Mouse (Mus musculus): ENCODE measurements around the gene Smim11. TPM values are rescaled to one million over a fixed set of nuclear protein-coding genes. Genes with fewer than 3 reads are reported as not detected.

Smim11 gene
- polyA plus RNA-seq, 1 experiment from 2014 or later: 101 TPM

GRCm38 (mm10) chr16:92345177-92345576 is 44.1 kb downstream of the Smim11 start:
- H3K4me3 ChIP-seq: no peak overlapping the region
- 13% methylated on average over 11 of the region's 11 CpGs for WGBS
- no peaks in the 10 kb centered on the region for H3K36me3 ChIP-seq
- no peaks in the 10 kb centered on the region for H3K9me3 ChIP-seq
- no peaks in the 10 kb centered on the region for H3K27me3 ChIP-seq (replicated peaks)
- H3K4me1 ChIP-seq: peaks cover 59% of the 10 kb centered on the region
- peak; percentile 59 for ATAC-seq (ENCODE audit: extremely low read depth, insufficient number of reproducible peaks, low FRiP score, low TSS enrichment)
- peak overlapping the region; percentile 58; the same call in 1 of the 2 replicates for H3K9ac ChIP-seq
- peak overlapping the region; percentile 98 for H3K27ac ChIP-seq (replicated peaks)
- no peak overlapping the region for H3K4me2 ChIP-seq

- peak; percentile 55; the same call in 1 of the 2 replicates for ATAC-seq (ENCODE audit: extremely low read depth, insufficient number of reproducible peaks, low FRiP score, low TSS enrichment)
- no peaks in the 10 kb centered on the region for H3K9me3 ChIP-seq
- H3K9ac ChIP-seq: peak overlapping the region; percentile 71
- H3K4me2 ChIP-seq: peak overlapping the region; percentile 50
- H3K4me3 ChIP-seq: 0 out of 2 replicates have a peak overlapping the region, but pooled peaks have one; percentile 14
- 38% methylated on average over 13 of the region's 13 CpGs for WGBS
- no peaks in the 10 kb centered on the region for H3K36me3 ChIP-seq
- peaks cover 52% of the 10 kb centered on the region for H3K4me1 ChIP-seq
- H3K27me3 ChIP-seq (replicated peaks): no peaks in the 10 kb centered on the region
- H3K27ac ChIP-seq (replicated peaks): peak overlapping the region; percentile 98
Observed at GRCm38 (mm10) chr16:92346297-92346916, 45.3 kb downstream of the Smim11 start.

- 71% methylated on average over 12 of the region's 12 CpGs for WGBS
Observed at GRCm38 (mm10) chr16:92348941-92349340, 47.9 kb downstream of the Smim11 start.

GRCm38 (mm10) chr16:92353295-92353694 is 52.2 kb downstream of the Smim11 start:
- Histone ChIP-seq H3K9ac (no peak overlapping the region), H3K4me2 (no peak overlapping the region), H3K36me3 (no peaks in the 10 kb centered on the region; the same call in 1 of the 2 replicates), H3K9me3 (no peaks in the 10 kb centered on the region), H3K27me3 (replicated peaks) (0 out of 2 replicates have a peak, but pooled peaks cover 5% of the 10 kb centered on the region), H3K4me1 (peaks cover 56% of the 10 kb centered on the region), H3K27ac (replicated peaks) (no peak overlapping the region), H3K4me3 (no peak overlapping the region)
- ATAC-seq (ENCODE audit: extremely low read depth, insufficient number of reproducible peaks, low FRiP score, low TSS enrichment): no peak
- WGBS: 86% methylated on average over 12 of the region's 12 CpGs

More at GRCm38 (mm10) chr16:92348941-92349340, 47.9 kb downstream of the Smim11 start:
- no peak overlapping the region for H3K4me2 ChIP-seq
- H3K4me3 ChIP-seq: no peak overlapping the region
- H3K27me3 ChIP-seq (replicated peaks): no peaks in the 10 kb centered on the region
- H3K27ac ChIP-seq (replicated peaks): 0 out of 2 replicates have a peak overlapping the region, but pooled peaks have one; percentile 8
- no peak for ATAC-seq (ENCODE audit: extremely low read depth, insufficient number of reproducible peaks, low FRiP score, low TSS enrichment)
- no peak overlapping the region for H3K9ac ChIP-seq
- H3K36me3 ChIP-seq: no peaks in the 10 kb centered on the region; the same call in 1 of the 2 replicates
- no peaks in the 10 kb centered on the region for H3K9me3 ChIP-seq
- H3K4me1 ChIP-seq: peaks cover 47% of the 10 kb centered on the region

GRCm38 (mm10) chr16:92353897-92354296 is 52.8 kb downstream of the Smim11 start:
- Histone ChIP-seq H3K9me3 (no peaks in the 10 kb centered on the region), H3K27ac (replicated peaks) (no peak overlapping the region), H3K4me1 (peaks cover 57% of the 10 kb centered on the region), H3K4me3 (no peak overlapping the region), H3K27me3 (replicated peaks) (peaks cover 5% of the 10 kb centered on the region; the same call in 1 of the 2 replicates), H3K9ac (no peak overlapping the region), H3K4me2 (no peak overlapping the region), H3K36me3 (no peaks in the 10 kb centered on the region; the same call in 1 of the 2 replicates)
- ATAC-seq (ENCODE audit: extremely low read depth, insufficient number of reproducible peaks, low FRiP score, low TSS enrichment): no peak
- WGBS: 86% methylated on average over 2 of the region's 2 CpGs

GRCm38 (mm10) chr16:92355366-92355765 is 54.3 kb downstream of the Smim11 start:
- ATAC-seq (ENCODE audit: extremely low read depth, insufficient number of reproducible peaks, low FRiP score, low TSS enrichment): no peak
- H3K4me1 ChIP-seq: peaks cover 55% of the 10 kb centered on the region
- no peak overlapping the region for H3K4me3 ChIP-seq
- H3K27me3 ChIP-seq (replicated peaks): peaks cover 5% of the 10 kb centered on the region; the same call in 1 of the 2 replicates
- 68% methylated on average over 5 of the region's 5 CpGs for WGBS
- H3K9ac ChIP-seq: peak overlapping the region; percentile 69
- no peaks in the 10 kb centered on the region for H3K9me3 ChIP-seq
- H3K27ac ChIP-seq (replicated peaks): peak overlapping the region; percentile 87
- no peaks in the 10 kb centered on the region; the same call in 1 of the 2 replicates for H3K36me3 ChIP-seq
- peak overlapping the region; percentile 63; the same call in 1 of the 2 replicates for H3K4me2 ChIP-seq

GRCm38 (mm10) chr16:92355982-92356381 is 54.9 kb downstream of the Smim11 start:
- Histone ChIP-seq H3K27ac (replicated peaks) (peak overlapping the region; percentile 87), H3K4me3 (no peak overlapping the region), H3K9ac (peak overlapping the region; percentile 69), H3K9me3 (no peaks in the 10 kb centered on the region), H3K36me3 (no peaks in the 10 kb centered on the region; the same call in 1 of the 2 replicates), H3K4me1 (peaks cover 51% of the 10 kb centered on the region), H3K27me3 (replicated peaks) (peaks cover 5% of the 10 kb centered on the region; the same call in 1 of the 2 replicates), H3K4me2 (peak overlapping the region; percentile 63)
- peak; percentile 38; the same call in 1 of the 2 replicates for ATAC-seq (ENCODE audit: extremely low read depth, insufficient number of reproducible peaks, low FRiP score, low TSS enrichment)
- 17% methylated on average over 11 of the region's 11 CpGs for WGBS

GRCm38 (mm10) chr16:92357023-92357422 is 55.9 kb downstream of the Smim11 start:
- H3K27ac ChIP-seq (replicated peaks): peak overlapping the region; percentile 87
- H3K4me3 ChIP-seq: no peak overlapping the region
- WGBS: 51% methylated on average over 9 of the region's 9 CpGs
- H3K4me1 ChIP-seq: peaks cover 51% of the 10 kb centered on the region
- ATAC-seq (ENCODE audit: extremely low read depth, insufficient number of reproducible peaks, low FRiP score, low TSS enrichment): no peak; the same call in 1 of the 2 replicates
- H3K36me3 ChIP-seq: no peaks in the 10 kb centered on the region; the same call in 1 of the 2 replicates
- H3K9ac ChIP-seq: peak overlapping the region; percentile 69
- H3K4me2 ChIP-seq: peak overlapping the region; percentile 63
- H3K9me3 ChIP-seq: no peaks in the 10 kb centered on the region
- peaks cover 5% of the 10 kb centered on the region; the same call in 1 of the 2 replicates for H3K27me3 ChIP-seq (replicated peaks)

GRCm38 (mm10) chr16:92357566-92357965 is 56.5 kb downstream of the Smim11 start:
- no peaks in the 10 kb centered on the region; the same call in 1 of the 2 replicates for H3K36me3 ChIP-seq
- WGBS: 81% methylated on average over 10 of the region's 10 CpGs
- H3K4me3 ChIP-seq: 0 out of 2 replicates have a peak overlapping the region, but pooled peaks have one; percentile 45
- peak overlapping the region; percentile 3; the same call in 1 of the 2 replicates for H3K27ac ChIP-seq (replicated peaks)
- H3K4me1 ChIP-seq: peaks cover 51% of the 10 kb centered on the region
- peak overlapping the region; percentile 63 for H3K4me2 ChIP-seq
- ATAC-seq (ENCODE audit: extremely low read depth, insufficient number of reproducible peaks, low FRiP score, low TSS enrichment): no peak
- no peaks in the 10 kb centered on the region for H3K9me3 ChIP-seq
- peaks cover 5% of the 10 kb centered on the region; the same call in 1 of the 2 replicates for H3K27me3 ChIP-seq (replicated peaks)
- peak overlapping the region; percentile 69; the same call in 1 of the 2 replicates for H3K9ac ChIP-seq

GRCm38 (mm10) chr16:92358734-92359133 is 57.6 kb downstream of the Smim11 start:
- Histone ChIP-seq H3K27me3 (replicated peaks) (peaks cover 5% of the 10 kb centered on the region; the same call in 1 of the 2 replicates), H3K4me2 (peak overlapping the region; percentile 63), H3K9me3 (no peaks in the 10 kb centered on the region), H3K36me3 (no peaks in the 10 kb centered on the region), H3K9ac (peak overlapping the region; percentile 78), H3K4me3 (peak overlapping the region; percentile 45), H3K4me1 (peaks cover 51% of the 10 kb centered on the region), H3K27ac (replicated peaks) (peak overlapping the region; percentile 56)
- no peak for ATAC-seq (ENCODE audit: extremely low read depth, insufficient number of reproducible peaks, low FRiP score, low TSS enrichment)
- 21% methylated on average over 9 of the region's 9 CpGs for WGBS

- Histone ChIP-seq H3K9ac (peak within 1 kb of the TSS; percentile 78), H3K4me2 (peak within 1 kb of the TSS; percentile 63), H3K27ac (replicated peaks) (peak within 1 kb of the TSS; percentile 56), H3K27me3 (replicated peaks) (peaks cover 5% of the 10 kb centered on the region; the same call in 1 of the 2 replicates), H3K9me3 (no peaks in the 10 kb centered on the region), H3K4me1 (peaks cover 49% of the 10 kb centered on the region), H3K36me3 (no peaks in the 10 kb centered on the region), H3K4me3 (peak within 1 kb of the TSS; percentile 45)
- no peak for ATAC-seq (ENCODE audit: extremely low read depth, insufficient number of reproducible peaks, low FRiP score, low TSS enrichment)
- WGBS: 36% methylated on average over 9 of the region's 9 CpGs
Observed at GRCm38 (mm10) chr16:92359229-92359628, 58.1 kb downstream of the Smim11 start, which contains the start of gene Kcne1. TSS of gene Kcne1 (minus strand) at chr16:92359468.
